Mouse (Mus musculus): ENCODE measurements around the gene Ankmy1.

GRCm38 (mm10) chr1:92912286-92912685, 9.6 kb upstream of the Ankmy1 start:
- no peak for TF ChIP-seq CTCF (conservative IDR thresholded peaks at IDR 0.05; ENCODE audit: low read length)
- no peak for TF ChIP-seq POU5F1 (IDR thresholded peaks at IDR 0.05; ENCODE audit: borderline replicate concordance, low read length)
